Mouse (Mus musculus): ENCODE results near the gene Ahnak. TPM values are rescaled to one million over a fixed set of nuclear protein-coding genes. Genes with fewer than 3 reads are reported as not detected.

The Ahnak gene
- polyA plus RNA-seq, 1 experiment from 2014 or later = 20.8 TPM

DNA sequence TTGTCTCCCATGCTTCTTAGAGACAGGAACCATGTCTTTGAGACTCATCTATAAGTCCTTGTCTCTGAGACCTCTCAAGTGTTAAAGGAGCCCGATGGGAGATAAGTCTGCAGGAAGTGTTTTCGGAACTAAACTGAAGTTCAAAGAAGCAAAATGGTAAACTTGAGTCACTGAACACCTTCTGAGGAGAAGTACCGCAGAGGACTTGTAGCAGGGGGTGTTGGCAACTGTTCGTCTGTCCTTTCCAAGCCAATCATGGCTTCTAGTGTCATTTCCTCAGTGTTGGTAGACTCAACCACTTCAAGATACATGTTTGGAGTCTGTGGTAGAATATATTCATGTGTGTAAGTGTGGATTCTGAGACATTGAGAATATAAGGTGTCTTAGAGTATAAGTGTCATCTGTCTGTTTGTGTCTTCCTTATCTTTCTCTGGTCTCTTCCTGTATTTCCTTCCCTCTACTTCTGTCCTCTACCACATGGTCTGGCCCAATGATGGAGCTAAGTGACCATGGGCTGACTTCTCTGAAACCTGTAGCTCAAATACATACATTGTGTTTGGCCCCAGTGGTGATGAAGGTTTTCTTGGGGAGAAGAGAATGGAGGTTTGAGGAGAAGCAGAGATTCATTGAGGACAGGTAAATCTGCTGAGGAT, 66.7 kb downstream of the Ahnak start:
- Histone ChIP-seq H3K4me1 (ENCODE audit: control insufficient read depth, insufficient read depth, low read length) (peaks cover 11% of the 10 kb centered on the region), H3K36me3 (ENCODE audit: control insufficient read depth, insufficient read depth, low read length) (no peaks in the 10 kb centered on the region), H3K27ac (ENCODE audit: low read length) (no peak overlapping the region), H3K27me3 (replicated peaks; ENCODE audit: control insufficient read depth, insufficient read depth, low read length) (no peaks in the 10 kb centered on the region), H3K4me3 (ENCODE audit: low read length) (no peak overlapping the region), H3K9ac (ENCODE audit: low read depth, low read length) (no peak overlapping the region), H3K9me3 (ENCODE audit: control insufficient read depth, low read length) (no peaks in the 10 kb centered on the region), H3K4me2 (ENCODE audit: low read depth, low read length) (no peak overlapping the region)
- 88% methylated on average over 4 of the region's 4 CpGs for WGBS
- ATAC-seq = no peak

GRCm38 (mm10) chr19:9057679-9058078, 68.6 kb downstream of the Ahnak start:
- H3K9me3 ChIP-seq (ENCODE audit: control insufficient read depth, low read length) = no peaks in the 10 kb centered on the region
- H3K9ac ChIP-seq (ENCODE audit: low read depth, low read length) = no peak overlapping the region
- no peak overlapping the region for H3K4me2 ChIP-seq (ENCODE audit: low read depth, low read length)
- peaks cover 14% of the 10 kb centered on the region for H3K4me1 ChIP-seq (ENCODE audit: control insufficient read depth, insufficient read depth, low read length)
- H3K27ac ChIP-seq (ENCODE audit: low read length) = no peak overlapping the region
- H3K27me3 ChIP-seq (replicated peaks; ENCODE audit: control insufficient read depth, insufficient read depth, low read length) = no peaks in the 10 kb centered on the region
- H3K4me3 ChIP-seq (ENCODE audit: low read length) = no peak overlapping the region
- no peaks in the 10 kb centered on the region for H3K36me3 ChIP-seq (ENCODE audit: control insufficient read depth, insufficient read depth, low read length)
- no peak for ATAC-seq

GRCm38 (mm10) chr19:9058331-9058884, 69.3 kb downstream of the Ahnak start:
- Histone ChIP-seq H3K9me3 (ENCODE audit: control insufficient read depth, low read length) (no peaks in the 10 kb centered on the region), H3K4me2 (ENCODE audit: low read depth, low read length) (no peak overlapping the region), H3K4me3 (ENCODE audit: low read length) (no peak overlapping the region), H3K36me3 (ENCODE audit: control insufficient read depth, insufficient read depth, low read length) (no peaks in the 10 kb centered on the region), H3K27me3 (replicated peaks; ENCODE audit: control insufficient read depth, insufficient read depth, low read length) (no peaks in the 10 kb centered on the region), H3K4me1 (ENCODE audit: control insufficient read depth, insufficient read depth, low read length) (peaks cover 7% of the 10 kb centered on the region), H3K27ac (ENCODE audit: low read length) (no peak overlapping the region), H3K9ac (ENCODE audit: low read depth, low read length) (no peak overlapping the region)
- no peak for ATAC-seq
- WGBS = 91% methylated on average over 1 of the region's 1 CpGs

- 83% methylated on average over 4 of the region's 4 CpGs for WGBS
- Histone ChIP-seq H3K9me3 (ENCODE audit: control insufficient read depth, low read length) (no peaks in the 10 kb centered on the region), H3K4me3 (ENCODE audit: low read length) (no peak overlapping the region), H3K4me2 (ENCODE audit: low read depth, low read length) (no peak overlapping the region), H3K4me1 (ENCODE audit: control insufficient read depth, insufficient read depth, low read length) (peaks cover 3% of the 10 kb centered on the region; the same call in 1 of the 2 replicates), H3K27me3 (replicated peaks; ENCODE audit: control insufficient read depth, insufficient read depth, low read length) (no peaks in the 10 kb centered on the region), H3K27ac (ENCODE audit: low read length) (no peak overlapping the region), H3K36me3 (ENCODE audit: control insufficient read depth, insufficient read depth, low read length) (no peaks in the 10 kb centered on the region), H3K9ac (ENCODE audit: low read depth, low read length) (no peak overlapping the region)
- no peak for ATAC-seq
These were observed 69.9 kb downstream of the Ahnak start for GRCm38 (mm10) chr19:9058944-9059343.

DNA sequence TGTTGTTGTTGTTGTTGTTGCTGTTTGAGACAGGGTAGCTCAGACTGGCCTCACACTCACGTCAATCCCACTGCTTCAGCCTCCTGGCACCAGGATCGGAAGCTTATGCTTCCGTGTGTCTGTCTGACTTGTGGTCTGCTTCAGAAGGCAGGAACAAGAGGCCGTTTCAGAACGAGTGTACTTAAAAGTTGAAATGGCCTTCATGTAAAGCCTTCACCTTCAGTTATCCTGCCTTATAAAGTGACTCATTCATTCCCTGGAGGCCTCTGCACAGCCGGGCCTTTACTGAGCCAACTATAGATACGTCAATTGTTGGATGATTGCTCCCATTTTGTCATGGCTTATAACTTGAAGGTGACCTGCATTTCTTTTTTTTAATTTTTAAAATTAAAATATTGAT, 70.3 kb downstream of the Ahnak start:
- Histone ChIP-seq H3K9ac (ENCODE audit: low read depth, low read length) (no peak overlapping the region), H3K4me3 (ENCODE audit: low read length) (no peak overlapping the region), H3K9me3 (ENCODE audit: control insufficient read depth, low read length) (no peaks in the 10 kb centered on the region), H3K27me3 (replicated peaks; ENCODE audit: control insufficient read depth, insufficient read depth, low read length) (no peaks in the 10 kb centered on the region), H3K36me3 (ENCODE audit: control insufficient read depth, insufficient read depth, low read length) (no peaks in the 10 kb centered on the region), H3K4me1 (ENCODE audit: control insufficient read depth, insufficient read depth, low read length) (peaks cover 3% of the 10 kb centered on the region; the same call in 1 of the 2 replicates), H3K27ac (ENCODE audit: low read length) (no peak overlapping the region), H3K4me2 (ENCODE audit: low read depth, low read length) (no peak overlapping the region)
- 70% methylated on average over 7 of the region's 7 CpGs for WGBS
- no peak for ATAC-seq

DNA sequence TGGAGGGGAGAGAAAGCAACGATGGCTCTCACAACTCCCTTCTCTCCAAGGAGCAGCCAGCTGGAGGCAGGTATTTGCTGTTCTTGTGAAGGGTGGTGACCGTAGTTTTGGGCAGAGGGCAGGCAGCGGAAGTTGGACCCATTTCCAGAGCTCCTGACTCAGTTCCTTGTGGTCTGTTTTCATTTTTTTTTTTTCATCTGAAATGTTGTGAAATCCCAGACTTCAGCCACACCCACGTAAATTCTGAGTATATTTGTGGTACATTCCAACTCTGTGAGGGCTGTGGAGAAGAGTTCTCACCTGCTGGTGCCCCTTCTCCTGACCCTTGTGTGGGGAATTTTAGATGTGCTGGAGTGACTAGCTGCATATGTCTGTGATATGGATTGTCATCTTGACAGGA, 71.0 kb downstream of the Ahnak start:
- H3K4me2 ChIP-seq (ENCODE audit: low read depth, low read length) = no peak overlapping the region
- no peaks in the 10 kb centered on the region for H3K9me3 ChIP-seq (ENCODE audit: control insufficient read depth, low read length)
- no peak overlapping the region for H3K4me3 ChIP-seq (ENCODE audit: low read length)
- H3K4me1 ChIP-seq (ENCODE audit: control insufficient read depth, insufficient read depth, low read length) = peaks cover 3% of the 10 kb centered on the region; the same call in 1 of the 2 replicates
- no peak for ATAC-seq
- no peaks in the 10 kb centered on the region for H3K36me3 ChIP-seq (ENCODE audit: control insufficient read depth, insufficient read depth, low read length)
- no peaks in the 10 kb centered on the region for H3K27me3 ChIP-seq (replicated peaks; ENCODE audit: control insufficient read depth, insufficient read depth, low read length)
- no peak overlapping the region for H3K27ac ChIP-seq (ENCODE audit: low read length)
- no peak overlapping the region for H3K9ac ChIP-seq (ENCODE audit: low read depth, low read length)
- WGBS = 70% methylated on average over 4 of the region's 4 CpGs

GRCm38 (mm10) chr19:9061221-9061893, 72.3 kb downstream of the Ahnak start:
- H3K27me3 ChIP-seq (replicated peaks; ENCODE audit: control insufficient read depth, insufficient read depth, low read length) = no peaks in the 10 kb centered on the region
- H3K27ac ChIP-seq (ENCODE audit: low read length) = no peak overlapping the region
- H3K36me3 ChIP-seq (ENCODE audit: control insufficient read depth, insufficient read depth, low read length) = no peaks in the 10 kb centered on the region
- peaks cover 13% of the 10 kb centered on the region for H3K4me1 ChIP-seq (ENCODE audit: control insufficient read depth, insufficient read depth, low read length)
- no peak overlapping the region for H3K4me3 ChIP-seq (ENCODE audit: low read length)
- no peak overlapping the region for H3K9ac ChIP-seq (ENCODE audit: low read depth, low read length)
- ATAC-seq = no peak
- H3K9me3 ChIP-seq (ENCODE audit: control insufficient read depth, low read length) = no peaks in the 10 kb centered on the region
- no peak overlapping the region for H3K4me2 ChIP-seq (ENCODE audit: low read depth, low read length)
- 87% methylated on average over 8 of the region's 8 CpGs for WGBS

DNA sequence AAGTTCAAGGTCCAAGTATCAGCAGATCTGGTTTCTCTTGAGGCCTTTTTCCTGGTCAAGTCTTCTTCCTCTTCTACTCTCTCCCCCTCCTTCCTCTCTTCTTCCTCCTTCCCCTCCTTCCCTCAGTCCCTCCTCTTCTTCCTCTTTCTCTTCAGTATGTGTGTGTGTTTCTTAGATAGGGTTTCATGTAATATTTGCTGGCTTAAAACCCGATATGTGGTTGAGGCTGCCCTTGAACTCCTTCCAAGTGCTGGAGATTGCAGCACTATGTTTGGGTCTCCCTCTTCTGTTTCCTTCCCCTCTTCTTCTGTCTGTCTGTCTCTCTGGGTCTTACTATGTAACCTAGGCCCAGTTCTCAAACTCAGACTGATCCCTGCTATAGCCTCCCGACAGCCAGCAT, 73.7 kb downstream of the Ahnak start:
- Histone ChIP-seq H3K9me3 (ENCODE audit: control insufficient read depth, low read length) (no peaks in the 10 kb centered on the region), H3K27ac (ENCODE audit: low read length) (no peak overlapping the region), H3K4me2 (ENCODE audit: low read depth, low read length) (no peak overlapping the region), H3K36me3 (ENCODE audit: control insufficient read depth, insufficient read depth, low read length) (no peaks in the 10 kb centered on the region), H3K4me3 (ENCODE audit: low read length) (no peak overlapping the region), H3K4me1 (ENCODE audit: control insufficient read depth, insufficient read depth, low read length) (peaks cover 17% of the 10 kb centered on the region), H3K9ac (ENCODE audit: low read depth, low read length) (no peak overlapping the region), H3K27me3 (replicated peaks; ENCODE audit: control insufficient read depth, insufficient read depth, low read length) (no peaks in the 10 kb centered on the region)
- WGBS = 93% methylated on average over 2 of the region's 2 CpGs
- no peak for ATAC-seq

DNA sequence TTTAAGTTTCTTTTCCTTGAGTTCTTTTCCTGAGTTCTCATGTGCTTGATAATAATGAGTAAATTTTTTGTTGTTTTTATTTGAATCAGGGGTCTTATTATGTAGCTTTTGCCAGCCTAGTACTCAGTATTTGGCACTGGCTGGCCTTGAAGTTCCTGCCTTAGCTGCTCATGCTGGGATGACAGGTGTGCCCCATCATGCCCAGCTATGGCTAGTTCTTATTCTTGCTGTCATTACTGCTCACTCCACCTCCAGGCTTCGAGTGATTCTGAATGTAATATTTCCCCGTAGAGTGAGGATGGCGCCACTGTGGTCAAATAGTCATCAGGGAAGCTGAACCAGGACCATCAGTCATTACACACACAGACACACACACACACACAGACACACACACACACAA, 74.7 kb downstream of the Ahnak start:
- Histone ChIP-seq H3K4me3 (ENCODE audit: low read length) (no peak overlapping the region), H3K4me1 (ENCODE audit: control insufficient read depth, insufficient read depth, low read length) (peaks cover 17% of the 10 kb centered on the region), H3K9ac (ENCODE audit: low read depth, low read length) (no peak overlapping the region), H3K36me3 (ENCODE audit: control insufficient read depth, insufficient read depth, low read length) (no peaks in the 10 kb centered on the region), H3K9me3 (ENCODE audit: control insufficient read depth, low read length) (no peaks in the 10 kb centered on the region), H3K4me2 (ENCODE audit: low read depth, low read length) (no peak overlapping the region), H3K27me3 (replicated peaks; ENCODE audit: control insufficient read depth, insufficient read depth, low read length) (no peaks in the 10 kb centered on the region), H3K27ac (ENCODE audit: low read length) (no peak overlapping the region)
- no peak for ATAC-seq
- 84% methylated on average over 3 of the region's 3 CpGs for WGBS
